Mouse (Mus musculus): ENCODE results near the gene 1700034J05Rik. TPM values are rescaled to one million over a fixed set of nuclear protein-coding genes. Genes with fewer than 3 reads are reported as not detected.

Gene 1700034J05Rik
- polyA plus RNA-seq (2014; fragmentation: Nextera tagmentation; extraction: Ambion mirVana) = 0.19 and 0.41 TPM in 2 replicates

- Histone ChIP-seq H3K4me2 (ENCODE audit: low read length) (no peak within 1 kb of the TSS), H3K9ac (ENCODE audit: low read length) (no peak within 1 kb of the TSS), H3K4me1 (ENCODE audit: control insufficient read depth in 2 of 2, insufficient read depth in 2 of 2, low read length in 2 of 2) (peaks cover 6 to 22% of the 10 kb centered on the region in 2 experiments), H3K27me3 (ENCODE audit: control insufficient read depth, insufficient read depth, low read length) (no peaks in the 10 kb centered on the region), H3K4me3 (ENCODE audit: control insufficient read depth in 1 of 2, insufficient read depth in 1 of 2, low read depth in 1 of 2, low read length in 2 of 2) (no peak within 1 kb of the TSS), H3K27ac (replicated peaks in 1 of 2; ENCODE audit: control insufficient read depth in 1 of 2, insufficient read depth in 1 of 2, low read depth in 2 of 2, low read length in 2 of 2) (no peak within 1 kb of the TSS), H3K36me3 (ENCODE audit: control insufficient read depth, insufficient read depth, low read length) (no peaks in the 10 kb centered on the region), H3K9me3 (ENCODE audit: control insufficient read depth, low read length) (no peaks in the 10 kb centered on the region)
- no peak for ATAC-seq (ENCODE audit: insufficient number of reproducible peaks, insufficient read depth, low FRiP score, low read depth)
- 91% methylated on average over 1 of the region's 1 CpGs for WGBS
Measured at GRCm38 (mm10) chr6:146954258-146954657, at the start of gene 1700034J05Rik. Gene 1700034J05Rik, minus strand, starts transcription at chr6:146954422.

- Histone ChIP-seq H3K27me3 (ENCODE audit: control insufficient read depth, insufficient read depth, low read length) (no peaks in the 10 kb centered on the region), H3K36me3 (ENCODE audit: control insufficient read depth, insufficient read depth, low read length) (peaks cover 81% of the 10 kb centered on the region), H3K4me2 (ENCODE audit: low read length) (no peak overlapping the region)
Measured at GRCm38 (mm10) chr6:146999755-147000154, 45.5 kb upstream of the 1700034J05Rik start.

GRCm38 (mm10) chr6:146999302-146999701, 45.1 kb upstream of the 1700034J05Rik start:
- H3K9ac ChIP-seq (ENCODE audit: low read length) = no peak overlapping the region
- no peaks in the 10 kb centered on the region for H3K27me3 ChIP-seq (ENCODE audit: control insufficient read depth, insufficient read depth, low read length)
- H3K9me3 ChIP-seq (ENCODE audit: control insufficient read depth, low read length) = no peaks in the 10 kb centered on the region
- no peak overlapping the region for H3K4me3 ChIP-seq (ENCODE audit: control insufficient read depth in 1 of 2, insufficient read depth in 1 of 2, low read depth in 1 of 2, low read length in 2 of 2)
- H3K36me3 ChIP-seq (ENCODE audit: control insufficient read depth, insufficient read depth, low read length) = peaks cover 81% of the 10 kb centered on the region
- H3K4me2 ChIP-seq (ENCODE audit: low read length) = no peak overlapping the region
- no peak overlapping the region for H3K27ac ChIP-seq (replicated peaks in 1 of 2; ENCODE audit: control insufficient read depth in 1 of 2, insufficient read depth in 1 of 2, low read depth in 2 of 2, low read length in 2 of 2)
- ATAC-seq (ENCODE audit: insufficient number of reproducible peaks, insufficient read depth, low FRiP score, low read depth) = no peak
- no peaks in the 10 kb centered on the region for H3K4me1 ChIP-seq (ENCODE audit: control insufficient read depth in 2 of 2, insufficient read depth in 2 of 2, low read length in 2 of 2)
- 82% methylated on average over 9 of the region's 9 CpGs for WGBS

More at GRCm38 (mm10) chr6:146999755-147000154, 45.5 kb upstream of the 1700034J05Rik start:
- Histone ChIP-seq H3K9ac (ENCODE audit: low read length) (no peak overlapping the region), H3K27ac (replicated peaks in 1 of 2; ENCODE audit: control insufficient read depth in 1 of 2, insufficient read depth in 1 of 2, low read depth in 2 of 2, low read length in 2 of 2) (no peak overlapping the region), H3K4me1 (ENCODE audit: control insufficient read depth in 2 of 2, insufficient read depth in 2 of 2, low read length in 2 of 2) (no peaks in the 10 kb centered on the region), H3K4me3 (ENCODE audit: control insufficient read depth in 1 of 2, insufficient read depth in 1 of 2, low read depth in 1 of 2, low read length in 2 of 2) (no peak overlapping the region), H3K9me3 (ENCODE audit: control insufficient read depth, low read length) (no peaks in the 10 kb centered on the region)
- WGBS = 84% methylated on average over 2 of the region's 2 CpGs
- ATAC-seq (ENCODE audit: insufficient number of reproducible peaks, insufficient read depth, low FRiP score, low read depth) = no peak

GRCm38 (mm10) chr6:146998710-146999109, 44.5 kb upstream of the 1700034J05Rik start:
- Histone ChIP-seq H3K4me1 (ENCODE audit: control insufficient read depth in 2 of 2, insufficient read depth in 2 of 2, low read length in 2 of 2) (no peaks in the 10 kb centered on the region), H3K27ac (replicated peaks in 1 of 2; ENCODE audit: control insufficient read depth in 1 of 2, insufficient read depth in 1 of 2, low read depth in 2 of 2, low read length in 2 of 2) (no peak overlapping the region), H3K27me3 (ENCODE audit: control insufficient read depth, insufficient read depth, low read length) (no peaks in the 10 kb centered on the region), H3K9ac (ENCODE audit: low read length) (no peak overlapping the region), H3K36me3 (ENCODE audit: control insufficient read depth, insufficient read depth, low read length) (peaks cover 77% of the 10 kb centered on the region), H3K4me3 (ENCODE audit: control insufficient read depth in 1 of 2, insufficient read depth in 1 of 2, low read depth in 1 of 2, low read length in 2 of 2) (no peak overlapping the region), H3K4me2 (ENCODE audit: low read length) (no peak overlapping the region), H3K9me3 (ENCODE audit: control insufficient read depth, low read length) (no peaks in the 10 kb centered on the region)
- WGBS = 87% methylated on average over 4 of the region's 4 CpGs
- ATAC-seq (ENCODE audit: insufficient number of reproducible peaks, insufficient read depth, low FRiP score, low read depth) = no peak

- Histone ChIP-seq H3K27me3 (ENCODE audit: control insufficient read depth, insufficient read depth, low read length) (no peaks in the 10 kb centered on the region), H3K4me1 (ENCODE audit: control insufficient read depth in 2 of 2, insufficient read depth in 2 of 2, low read length in 2 of 2) (peaks cover 11% of the 10 kb centered on the region in 2 experiments; a peak in 3 of 4 replicates), H3K9me3 (ENCODE audit: control insufficient read depth, low read length) (no peaks in the 10 kb centered on the region), H3K27ac (replicated peaks in 1 of 2; ENCODE audit: control insufficient read depth in 1 of 2, insufficient read depth in 1 of 2, low read depth in 2 of 2, low read length in 2 of 2) (no peak overlapping the region), H3K4me2 (ENCODE audit: low read length) (no peak overlapping the region), H3K36me3 (ENCODE audit: control insufficient read depth, insufficient read depth, low read length) (peaks cover 64% of the 10 kb centered on the region), H3K9ac (ENCODE audit: low read length) (no peak overlapping the region), H3K4me3 (ENCODE audit: control insufficient read depth in 1 of 2, insufficient read depth in 1 of 2, low read depth in 1 of 2, low read length in 2 of 2) (no peak overlapping the region)
- no peak for ATAC-seq (ENCODE audit: insufficient number of reproducible peaks, insufficient read depth, low FRiP score, low read depth)
- 55% methylated on average over 6 of the region's 6 CpGs for WGBS
Measured at GRCm38 (mm10) chr6:146997006-146997405, 42.8 kb upstream of the 1700034J05Rik start.

- no peak for ATAC-seq (ENCODE audit: insufficient number of reproducible peaks, insufficient read depth, low FRiP score, low read depth)
- peaks cover 59% of the 10 kb centered on the region for H3K36me3 ChIP-seq (ENCODE audit: control insufficient read depth, insufficient read depth, low read length)
- WGBS = 78% methylated on average over 6 of the region's 6 CpGs
Measured at GRCm38 (mm10) chr6:146995878-146996277, 41.7 kb upstream of the 1700034J05Rik start.

GRCm38 (mm10) chr6:146995391-146995790, 41.2 kb upstream of the 1700034J05Rik start:
- WGBS = 77% methylated on average over 2 of the region's 2 CpGs
- Histone ChIP-seq H3K27ac (replicated peaks in 1 of 2; ENCODE audit: control insufficient read depth in 1 of 2, insufficient read depth in 1 of 2, low read depth in 2 of 2, low read length in 2 of 2) (no peak overlapping the region), H3K36me3 (ENCODE audit: control insufficient read depth, insufficient read depth, low read length) (peaks cover 59% of the 10 kb centered on the region), H3K4me3 (ENCODE audit: control insufficient read depth in 1 of 2, insufficient read depth in 1 of 2, low read depth in 1 of 2, low read length in 2 of 2) (no peak overlapping the region), H3K4me1 (ENCODE audit: control insufficient read depth in 2 of 2, insufficient read depth in 2 of 2, low read length in 2 of 2) (peaks cover 11 to 12% of the 10 kb centered on the region in 2 experiments; a peak in 3 of 4 replicates), H3K4me2 (ENCODE audit: low read length) (no peak overlapping the region), H3K9ac (ENCODE audit: low read length) (no peak overlapping the region), H3K27me3 (ENCODE audit: control insufficient read depth, insufficient read depth, low read length) (no peaks in the 10 kb centered on the region), H3K9me3 (ENCODE audit: control insufficient read depth, low read length) (no peaks in the 10 kb centered on the region)
- ATAC-seq (ENCODE audit: insufficient number of reproducible peaks, insufficient read depth, low FRiP score, low read depth) = no peak

More at GRCm38 (mm10) chr6:146995878-146996277, 41.7 kb upstream of the 1700034J05Rik start:
- Histone ChIP-seq H3K9me3 (ENCODE audit: control insufficient read depth, low read length) (no peaks in the 10 kb centered on the region), H3K27me3 (ENCODE audit: control insufficient read depth, insufficient read depth, low read length) (no peaks in the 10 kb centered on the region), H3K27ac (replicated peaks in 1 of 2; ENCODE audit: control insufficient read depth in 1 of 2, insufficient read depth in 1 of 2, low read depth in 2 of 2, low read length in 2 of 2) (no peak overlapping the region), H3K9ac (ENCODE audit: low read length) (no peak overlapping the region), H3K4me2 (ENCODE audit: low read length) (no peak overlapping the region), H3K4me1 (ENCODE audit: control insufficient read depth in 2 of 2, insufficient read depth in 2 of 2, low read length in 2 of 2) (peaks cover 11 to 12% of the 10 kb centered on the region in 2 experiments; a peak in 3 of 4 replicates), H3K4me3 (ENCODE audit: control insufficient read depth in 1 of 2, insufficient read depth in 1 of 2, low read depth in 1 of 2, low read length in 2 of 2) (no peak overlapping the region)

- Histone ChIP-seq H3K36me3 (ENCODE audit: control insufficient read depth, insufficient read depth, low read length) (peaks cover 51% of the 10 kb centered on the region), H3K27me3 (ENCODE audit: control insufficient read depth, insufficient read depth, low read length) (no peaks in the 10 kb centered on the region), H3K9me3 (ENCODE audit: control insufficient read depth, low read length) (no peaks in the 10 kb centered on the region), H3K27ac (replicated peaks in 1 of 2; ENCODE audit: control insufficient read depth in 1 of 2, insufficient read depth in 1 of 2, low read depth in 2 of 2, low read length in 2 of 2) (no peak overlapping the region), H3K4me2 (ENCODE audit: low read length) (no peak overlapping the region), H3K4me3 (ENCODE audit: control insufficient read depth in 1 of 2, insufficient read depth in 1 of 2, low read depth in 1 of 2, low read length in 2 of 2) (no peak overlapping the region), H3K4me1 (ENCODE audit: control insufficient read depth in 2 of 2, insufficient read depth in 2 of 2, low read length in 2 of 2) (peaks cover 12 to 15% of the 10 kb centered on the region in 2 experiments; a peak in 3 of 4 replicates), H3K9ac (ENCODE audit: low read length) (no peak overlapping the region)
- WGBS = 49% methylated on average over 5 of the region's 5 CpGs
- no peak for ATAC-seq (ENCODE audit: insufficient number of reproducible peaks, insufficient read depth, low FRiP score, low read depth)
Measured at GRCm38 (mm10) chr6:146994236-146994635, 40.0 kb upstream of the 1700034J05Rik start.

Measured in heart, embryonic 14.5 days (tissue).